Mouse (Mus musculus): ENCODE results near the gene Ms4a4d. TPM values are rescaled to one million over a fixed set of nuclear protein-coding genes. Genes with fewer than 3 reads are reported as not detected.

The Ms4a4d gene
- polyA plus RNA-seq, 1 experiment from 2014 or later, result 1.1 TPM

GRCm38 (mm10) chr19:11604603-11605002 is 68.0 kb downstream of the Ms4a4d start, which contains the start of gene Ms4a6d:
Ms4a6d (minus strand) TSS chr19:11604849.
- H3K4me1 ChIP-seq, result no peaks in the 10 kb centered on the region
- H3K27ac ChIP-seq, result no peak within 1 kb of the TSS
- DNase-seq (ENCODE audit: low spot score), result no peak
- H3K36me3 ChIP-seq, result no peaks in the 10 kb centered on the region
- H3K9me3 ChIP-seq, result no peaks in the 10 kb centered on the region
- H3K27me3 ChIP-seq (ENCODE audit: insufficient read depth, poor library complexity, severe bottlenecking), result no peaks in the 10 kb centered on the region
- 84% methylated on average over 2 of the region's 2 CpGs for WGBS
- H3K4me3 ChIP-seq, result no peak within 1 kb of the TSS

Other genes starting within 250 kb of the Ms4a4d start
- not detected in 2 replicates for gene Ms4a14, start 222.3 kb upstream of the Ms4a4d start, polyA plus RNA-seq (2016; fragmentation: Nextera tagmentation; extraction: Ambion mirVana)
- not detected in 2 replicates for gene Ms4a7, start 200.7 kb upstream of the Ms4a4d start, polyA plus RNA-seq (2016; fragmentation: Nextera tagmentation; extraction: Ambion mirVana)
- gene Ms4a4a, start 161.3 kb upstream of the Ms4a4d start, polyA plus RNA-seq (2016; fragmentation: Nextera tagmentation; extraction: Ambion mirVana), result 0.17 and 0.33 TPM in 2 replicates
- gene Ms4a4c, start 132.0 kb upstream of the Ms4a4d start, polyA plus RNA-seq (2016; fragmentation: Nextera tagmentation; extraction: Ambion mirVana), result not detected in 2 replicates
- not detected in 2 replicates for gene Ms4a4b, start 93.2 kb upstream of the Ms4a4d start, polyA plus RNA-seq (2016; fragmentation: Nextera tagmentation; extraction: Ambion mirVana)
- 0.49 TPM in 1 of 2 replicates, not detected in the other for gene Ms4a6c, start 67.4 kb upstream of the Ms4a4d start, polyA plus RNA-seq (2016; fragmentation: Nextera tagmentation; extraction: Ambion mirVana)
- gene Gm8369, start 50.9 kb upstream of the Ms4a4d start, polyA plus RNA-seq (2016; fragmentation: Nextera tagmentation; extraction: Ambion mirVana), result not detected in 2 replicates
- 0.18 and 0.72 TPM in 2 replicates for gene Ms4a6b, start 20.3 kb upstream of the Ms4a4d start, polyA plus RNA-seq (2016; fragmentation: Nextera tagmentation; extraction: Ambion mirVana)
- gene Ms4a6d, start 68.0 kb downstream of the Ms4a4d start, polyA plus RNA-seq (2016; fragmentation: Nextera tagmentation; extraction: Ambion mirVana), result 0.41 and 0.48 TPM in 2 replicates
- 0.16 and 0.31 TPM in 2 replicates for gene Ms4a2, start 86.9 kb downstream of the Ms4a4d start, polyA plus RNA-seq (2016; fragmentation: Nextera tagmentation; extraction: Ambion mirVana)
- gene Ms4a3, start 104.0 kb downstream of the Ms4a4d start, polyA plus RNA-seq (2016; fragmentation: Nextera tagmentation; extraction: Ambion mirVana), result not detected in 2 replicates
- not detected in 2 replicates for gene Oosp2, start 123.8 kb downstream of the Ms4a4d start, polyA plus RNA-seq (2016; fragmentation: Nextera tagmentation; extraction: Ambion mirVana)
- gene Oosp1, start 154.3 kb downstream of the Ms4a4d start, polyA plus RNA-seq (2016; fragmentation: Nextera tagmentation; extraction: Ambion mirVana), result not detected in 2 replicates
- not detected in 2 replicates for gene Oosp3, start 160.3 kb downstream of the Ms4a4d start, polyA plus RNA-seq (2016; fragmentation: Nextera tagmentation; extraction: Ambion mirVana)
- gene Gif, start 210.8 kb downstream of the Ms4a4d start, polyA plus RNA-seq (2016; fragmentation: Nextera tagmentation; extraction: Ambion mirVana), result not detected in 2 replicates
- 73.0 and 74.7 TPM in 2 replicates for gene Mrpl16, start 233.6 kb downstream of the Ms4a4d start, polyA plus RNA-seq (2016; fragmentation: Nextera tagmentation; extraction: Ambion mirVana)

All from heart, embryonic 10.5 days (tissue).